17 mouse cellular contexts compared by ENCODE assay signal in the genomic region with DNA sequence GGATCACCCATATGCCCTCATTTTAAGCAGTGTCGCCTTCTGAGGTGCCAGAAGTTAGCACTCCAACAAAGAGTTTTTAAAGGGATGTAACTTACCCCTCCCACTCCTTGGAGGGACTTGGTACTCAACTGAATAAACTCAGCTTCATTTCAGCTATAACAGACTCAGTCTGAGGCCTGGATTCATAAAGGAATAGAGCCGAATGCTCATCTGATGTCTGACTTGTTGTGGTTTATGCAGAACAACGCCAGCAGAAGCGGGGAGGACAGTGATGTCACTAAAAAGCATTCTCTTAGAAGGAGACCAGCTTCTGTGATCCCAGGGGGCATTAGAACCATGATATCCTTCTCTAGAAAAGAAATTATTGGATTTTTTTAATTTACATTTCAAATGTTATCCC.
"Had no signal": no experiment of that assay in that cellular context is flagged by ENCODE, and none has a peak within 500 bp of the region (broad histone marks: within the 10 kb centered on the region; RNA-seq: fewer than 3 reads in every experiment).

No protein-coding gene starts in this region.

- ATAC-seq: liver, postnatal 0 days; midbrain, embryonic 16.5 days had no signal

- H3K4me3 ChIP-seq: lung, embryonic 15.5 days; megakaryocyte, embryonic 14.5 days; midbrain, embryonic 12.5 days; neural tube, embryonic 12.5 days; stomach, embryonic 15.5 days had no signal

- H3K27ac ChIP-seq: lung, embryonic 15.5 days; macrophage; midbrain, embryonic 12.5 days; neural tube, embryonic 12.5 days; stomach, embryonic 15.5 days; stomach, postnatal 0 days had no signal

- H3K4me2 ChIP-seq: lung, embryonic 15.5 days; midbrain, embryonic 12.5 days; neural tube, embryonic 12.5 days; stomach, embryonic 15.5 days had no signal

- DNase-seq: liver, postnatal 0 days; lung, adult 2 months; lung, postnatal 14 days; lung, postnatal 36 days; midbrain, embryonic 14.5 days; right cerebral cortex, postnatal 14 days; thymus, adult 2 months; thymus, postnatal 25 days; thymus, postnatal 4 days had no signal

- H3K27me3 ChIP-seq: lung, embryonic 15.5 days; megakaryocyte, embryonic 14.5 days; neural tube, embryonic 12.5 days; stomach, embryonic 15.5 days had no signal

- H3K36me3 ChIP-seq: lung, embryonic 15.5 days; midbrain, embryonic 12.5 days; neural tube, embryonic 12.5 days; stomach, embryonic 15.5 days had no signal

- H3K9ac ChIP-seq: liver, postnatal 0 days; lung, embryonic 15.5 days; midbrain, embryonic 12.5 days; neural tube, embryonic 12.5 days; stomach, embryonic 15.5 days had no signal

- H3K9me3 ChIP-seq: lung, embryonic 15.5 days; midbrain, embryonic 12.5 days; neural tube, embryonic 12.5 days; stomach, embryonic 15.5 days had no signal

- H3K4me1 ChIP-seq: lung, embryonic 15.5 days; stomach, embryonic 15.5 days had no signal
